Mouse (Mus musculus) liver, postnatal 0 days (tissue): ENCODE results near the gene Acaca.

Source experiments
- CTCF ChIP-seq: sonication (generic); IDR thresholded peaks from 2 replicates; pipeline ENCODE4 v1.5.1; 2016; ENCODE audit warnings: antibody characterized with exemption, low read depth
- EP300 ChIP-seq: IDR thresholded peaks from 2 replicates; pipeline ENCODE4 v1.6.1; 2016; ENCODE audit warnings: antibody characterized with exemption, low read depth, mild to moderate bottlenecking

DNA sequence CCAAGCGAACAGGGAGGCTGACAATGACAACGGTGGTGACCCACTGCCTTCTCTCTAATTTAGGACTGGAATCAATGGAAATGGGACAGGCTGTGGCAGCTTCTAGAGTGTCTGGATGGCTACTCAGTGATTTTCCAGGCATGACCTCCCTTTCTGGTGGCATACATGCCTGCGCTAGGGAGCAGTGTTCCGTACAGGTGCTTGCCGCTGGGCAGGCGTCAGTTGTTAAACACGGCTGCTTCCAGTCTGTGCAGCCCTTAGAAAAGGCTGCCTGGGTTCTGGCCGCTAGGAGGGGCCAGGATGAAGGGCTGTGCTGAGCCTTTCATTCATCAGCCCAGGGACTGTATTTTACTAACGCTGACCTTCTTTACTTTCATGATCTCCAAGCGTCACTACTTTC is 63.8 kb downstream of the Acaca start:
- TF ChIP-seq CTCF, result no peak
- TF ChIP-seq EP300, result no peak
